Mouse (Mus musculus) cerebellum, adult 11 months (tissue): ENCODE measurements around the gene Gm5751.
"Not testable (repeated sequence)": the region's sequence is repeated elsewhere in the genome, so short reads cannot be mapped to it uniquely, and the experiment has no call there.

Experiments used
- DNase-seq: peaks from one replicate; pipeline ENCODE4 v3.0.0; 2022

Gm5751 gene

DNA sequence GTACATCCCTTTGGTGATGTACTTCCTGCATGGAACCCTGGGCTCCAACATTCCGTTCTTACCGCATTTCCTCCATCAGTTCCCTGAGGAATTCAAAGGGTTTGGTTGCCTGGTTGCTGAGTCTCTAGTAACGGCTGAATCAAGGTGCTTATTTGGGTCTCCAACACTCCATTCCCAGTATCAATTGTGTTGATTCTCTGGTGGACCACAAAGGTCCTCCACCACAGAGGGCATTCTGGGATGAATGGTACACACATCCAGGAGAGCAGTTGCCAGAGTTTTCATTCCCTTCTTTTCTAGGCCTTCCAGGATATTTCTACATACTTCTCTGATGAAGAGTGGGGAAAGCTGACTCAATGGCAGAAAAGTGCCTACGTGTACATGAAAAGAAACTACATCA lies at the start of gene Gm5751:
Gm5751 (plus strand) TSS at position 301 of the 400 bp plus-strand sequence.
- DNase-seq: not testable (repeated sequence)

DNA sequence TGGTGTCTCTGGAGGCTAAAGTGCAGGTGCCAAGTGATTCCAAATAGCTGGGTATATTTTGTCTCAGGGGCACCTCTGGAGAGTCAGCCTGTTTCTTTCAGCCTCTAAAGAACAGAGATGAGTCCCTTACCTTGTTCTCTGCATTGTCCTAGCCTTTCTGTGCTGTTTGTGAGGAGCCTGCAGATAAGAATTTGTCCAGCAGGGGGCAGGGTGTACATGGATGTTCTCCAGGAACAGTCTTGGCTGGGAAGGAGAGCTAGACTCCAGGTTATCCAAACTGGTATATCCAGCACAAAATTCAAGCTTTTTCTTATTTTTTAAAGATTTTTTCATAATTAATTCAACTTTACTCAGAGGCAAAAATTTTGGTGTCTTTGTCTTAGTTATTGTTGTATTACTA lies 42.0 kb upstream of the Gm5751 start:
- peak; percentile 21 for DNase-seq

DNA sequence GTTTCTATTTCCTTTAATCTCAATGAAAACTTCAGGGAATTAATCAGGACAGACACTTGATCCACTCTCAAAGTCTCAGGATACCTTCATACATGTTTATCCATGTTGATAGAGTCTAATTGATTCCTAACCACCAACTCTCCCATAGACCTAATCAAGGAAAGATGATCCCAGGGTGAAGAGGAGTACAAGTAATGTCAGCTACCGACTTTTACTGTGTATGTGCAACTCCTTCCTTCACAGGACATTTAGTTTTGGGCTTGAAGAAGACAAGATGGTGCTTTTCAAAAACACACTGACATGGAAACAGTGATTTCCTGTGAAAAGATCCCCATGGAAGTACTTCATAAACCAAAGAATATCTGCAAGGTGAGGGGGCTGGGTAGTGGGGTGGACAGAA lies 30.4 kb upstream of the Gm5751 start, which contains the start of gene Gm6592:
Gm6592 (plus strand) TSS at position 301 of the 400 bp plus-strand sequence.
- no peak for DNase-seq

DNA sequence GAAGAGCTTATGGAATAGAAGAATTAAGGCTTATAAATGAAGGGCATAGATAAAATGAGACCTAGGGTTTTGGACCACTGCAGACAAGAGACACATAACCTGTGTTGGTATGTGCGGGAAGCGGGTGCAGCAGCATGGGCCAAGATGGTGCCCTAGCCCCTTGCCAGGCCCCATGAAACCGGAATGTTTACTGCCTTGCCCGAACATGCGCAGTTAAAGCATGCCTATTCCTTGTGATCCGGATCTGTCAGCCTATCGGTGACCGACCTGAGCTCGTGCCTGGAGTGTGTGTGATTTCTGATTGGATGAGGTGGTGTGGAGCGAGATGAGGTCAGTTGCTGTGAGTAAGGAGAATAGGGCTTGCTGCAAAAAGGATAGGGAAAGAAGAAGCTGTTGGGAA lies 21.6 kb upstream of the Gm5751 start:
- DNase-seq: no peak

DNA sequence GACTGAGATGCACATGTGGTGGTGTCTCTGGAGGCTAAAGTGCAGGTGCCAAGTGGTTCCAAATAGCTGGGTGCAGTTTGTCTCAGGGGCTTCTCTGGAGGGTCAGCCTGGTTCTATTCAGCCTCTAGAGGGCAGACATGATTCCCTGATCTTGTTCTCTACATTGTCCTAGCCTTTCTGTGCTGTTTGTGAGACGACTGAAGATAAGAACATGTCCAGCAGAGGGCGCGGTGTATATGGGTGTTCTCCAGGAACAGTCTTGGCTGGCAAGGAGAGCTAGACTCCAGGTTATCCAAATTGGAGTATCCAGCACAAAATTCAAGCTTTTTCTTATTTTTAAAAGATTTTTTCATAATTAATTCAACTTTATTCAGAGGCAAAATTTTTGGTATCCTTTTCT lies 9.7 kb upstream of the Gm5751 start:
- peak; percentile 24 for DNase-seq

DNA sequence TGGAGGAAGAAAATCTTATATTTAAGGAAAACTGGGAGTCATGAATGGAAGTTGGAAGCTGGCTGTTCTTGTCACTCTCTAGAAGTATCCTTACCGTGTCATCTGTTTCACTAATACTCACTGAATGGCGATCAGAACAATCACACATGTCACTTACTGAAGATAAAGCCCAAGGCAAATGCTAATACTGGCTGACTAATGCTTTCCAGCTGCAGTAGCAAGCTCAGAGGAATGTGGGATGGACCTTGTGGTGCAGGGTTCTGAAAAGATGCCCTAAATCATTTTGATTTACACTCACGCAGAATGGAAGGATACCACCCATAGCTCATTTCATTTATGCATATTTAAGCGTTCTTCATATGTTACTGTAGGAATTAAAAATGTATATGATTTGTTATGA lies 10.3 kb downstream of the Gm5751 start:
- DNase-seq: no peak

DNA sequence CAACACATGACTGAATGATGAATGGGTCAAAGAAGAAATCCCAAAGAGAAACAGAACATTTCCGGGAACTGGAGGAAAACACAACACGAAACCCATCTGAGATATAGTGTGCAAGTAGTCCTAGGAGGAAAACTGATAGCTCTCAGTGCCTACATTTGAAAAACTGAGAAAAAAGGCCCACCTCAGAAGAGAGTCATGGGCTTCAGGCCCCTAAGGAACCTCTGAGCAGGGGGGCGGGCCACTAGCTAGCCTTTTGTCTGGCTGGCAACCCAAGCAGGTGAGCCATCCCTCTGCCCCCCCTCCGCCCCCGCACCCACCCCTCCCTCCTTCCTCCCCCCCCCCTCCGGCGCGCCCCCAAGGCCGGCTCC lies 17.9 kb downstream of the Gm5751 start:
- peak; percentile 34 for DNase-seq

DNA sequence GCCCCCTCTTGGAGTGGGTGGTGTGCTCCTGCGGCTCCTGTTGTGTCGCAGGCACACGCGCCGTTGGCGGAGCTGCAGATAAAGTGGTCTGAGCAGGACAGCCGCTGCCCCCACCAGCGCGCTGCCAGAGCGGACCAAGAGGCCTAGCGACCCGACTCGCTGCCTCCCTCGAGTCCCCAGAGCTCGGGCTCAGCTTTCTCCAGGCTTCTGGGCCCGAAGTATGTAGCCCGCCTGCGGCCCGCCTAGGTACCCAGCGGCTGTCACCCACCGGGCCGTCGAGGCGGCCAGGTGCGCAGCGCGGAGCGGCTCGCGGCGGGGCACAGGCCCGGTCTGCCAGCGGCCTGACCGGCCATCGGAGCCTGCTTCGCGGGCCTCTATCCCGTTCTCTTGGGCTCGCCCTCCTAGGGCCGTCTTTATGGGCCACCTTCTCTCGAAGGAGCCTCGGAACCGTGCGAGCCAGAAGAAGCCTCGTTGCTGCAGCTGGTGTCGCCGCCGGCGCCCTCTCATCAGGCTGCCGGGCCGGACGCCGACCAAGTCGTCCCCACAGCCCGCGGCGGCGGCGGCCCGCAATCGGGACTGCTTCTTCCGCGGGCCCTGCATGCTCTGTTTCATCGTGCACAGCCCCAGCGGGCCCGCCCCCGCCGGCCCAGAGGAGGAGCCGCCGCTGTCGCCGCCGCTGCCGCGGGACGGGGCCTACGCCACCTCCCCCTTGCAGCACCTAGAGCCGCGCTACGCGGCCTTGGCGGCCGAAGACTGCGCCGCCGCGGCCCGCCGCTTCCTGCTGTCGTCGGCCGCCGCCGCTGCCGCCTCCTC lies 18.5 kb downstream of the Gm5751 start, which contains the start of gene B630019K06Rik:
B630019K06Rik (plus strand) TSS at position 40 of the 813 bp plus-strand sequence.
- peak; percentile 36 for DNase-seq

DNA sequence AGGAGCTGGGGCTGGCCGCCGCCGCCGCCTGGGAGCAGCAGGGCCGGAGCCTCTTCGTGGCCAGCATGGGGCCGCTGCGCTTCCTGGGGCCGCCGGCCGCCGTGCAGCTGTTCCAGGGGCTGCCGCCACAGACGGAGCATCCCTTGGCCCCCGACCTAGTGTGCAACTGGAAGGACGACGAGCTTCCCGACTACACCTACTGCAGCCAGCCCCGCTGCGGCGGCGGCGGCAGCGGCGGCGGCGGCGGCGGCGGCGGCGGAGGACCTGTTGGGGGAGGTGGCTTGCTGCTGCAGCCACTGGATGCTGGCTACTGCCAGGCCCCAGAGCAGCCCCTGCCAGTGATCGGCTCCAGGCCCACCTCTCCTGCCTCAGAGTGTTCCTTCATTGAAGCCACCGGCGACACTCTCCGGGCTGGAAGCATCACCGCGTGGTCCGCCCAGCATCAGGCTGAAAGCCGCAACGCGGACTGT lies 19.2 kb downstream of the Gm5751 start:
- peak; percentile 13 for DNase-seq

DNA sequence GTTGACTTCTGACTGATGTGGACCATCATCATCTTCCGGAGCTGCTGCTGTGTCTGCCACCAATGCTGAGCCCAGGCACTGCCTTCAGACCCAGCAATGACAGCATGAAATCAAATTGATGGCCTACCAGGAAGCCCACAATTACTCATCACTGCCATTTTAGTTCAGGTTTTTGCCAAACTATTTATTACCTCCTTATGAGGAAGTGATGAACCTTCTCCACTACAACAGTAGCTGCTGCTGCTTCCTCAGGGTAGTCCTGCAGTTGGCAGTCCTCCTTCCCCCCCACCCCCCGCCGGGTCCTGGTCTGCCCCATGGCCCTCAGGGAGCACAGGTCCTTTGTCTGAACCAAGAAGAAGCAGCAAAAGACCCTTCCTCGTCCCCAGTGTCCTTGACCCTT lies 26.8 kb downstream of the Gm5751 start:
- DNase-seq: no peak

DNA sequence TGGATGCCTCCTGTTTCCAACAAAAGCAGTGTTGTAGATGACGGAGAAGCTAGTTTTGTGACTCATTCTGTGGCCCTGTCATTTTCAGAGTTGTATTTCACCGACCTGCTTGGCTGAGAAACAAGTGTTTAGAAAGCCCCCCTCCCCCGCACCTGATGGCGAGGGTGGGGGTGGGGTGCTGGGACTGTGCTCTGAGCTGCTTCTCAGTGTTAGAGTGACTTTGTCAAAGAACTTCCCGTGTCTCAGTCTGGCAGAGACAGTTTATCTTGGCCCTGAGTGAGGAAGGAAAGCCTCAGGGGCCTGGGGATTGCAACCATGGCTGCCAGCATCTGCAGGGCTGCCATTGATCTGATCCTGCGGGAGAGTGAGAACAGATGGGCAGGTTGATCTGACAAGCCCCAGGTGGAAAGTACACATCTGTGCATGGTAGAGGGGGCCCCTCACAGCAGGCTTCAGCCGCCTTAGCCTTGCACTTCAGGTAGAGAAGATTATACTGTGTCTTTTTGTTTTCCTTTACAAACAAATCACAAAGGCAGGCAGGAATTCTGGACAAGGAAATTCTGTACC lies 27.9 kb downstream of the Gm5751 start:
- DNase-seq: no peak

DNA sequence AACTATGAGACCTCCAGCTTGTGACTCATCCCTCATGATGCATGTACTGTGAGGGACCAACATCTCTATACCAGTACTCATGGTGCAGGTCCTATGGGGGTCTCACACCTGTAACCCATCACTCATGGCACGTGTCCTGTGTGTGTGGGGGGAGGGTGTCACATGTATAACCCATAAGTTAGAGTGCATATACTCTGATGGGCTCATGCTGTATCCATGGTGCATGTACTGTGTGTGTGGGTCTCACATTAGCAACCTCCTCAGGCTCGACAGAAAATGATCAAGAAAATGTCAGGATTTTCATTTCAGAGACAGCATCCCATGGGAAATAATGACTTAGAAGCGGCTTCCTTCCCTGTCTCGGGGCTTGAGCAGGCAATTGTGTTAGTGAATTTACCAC lies 47.0 kb downstream of the Gm5751 start:
- DNase-seq: no peak

DNA sequence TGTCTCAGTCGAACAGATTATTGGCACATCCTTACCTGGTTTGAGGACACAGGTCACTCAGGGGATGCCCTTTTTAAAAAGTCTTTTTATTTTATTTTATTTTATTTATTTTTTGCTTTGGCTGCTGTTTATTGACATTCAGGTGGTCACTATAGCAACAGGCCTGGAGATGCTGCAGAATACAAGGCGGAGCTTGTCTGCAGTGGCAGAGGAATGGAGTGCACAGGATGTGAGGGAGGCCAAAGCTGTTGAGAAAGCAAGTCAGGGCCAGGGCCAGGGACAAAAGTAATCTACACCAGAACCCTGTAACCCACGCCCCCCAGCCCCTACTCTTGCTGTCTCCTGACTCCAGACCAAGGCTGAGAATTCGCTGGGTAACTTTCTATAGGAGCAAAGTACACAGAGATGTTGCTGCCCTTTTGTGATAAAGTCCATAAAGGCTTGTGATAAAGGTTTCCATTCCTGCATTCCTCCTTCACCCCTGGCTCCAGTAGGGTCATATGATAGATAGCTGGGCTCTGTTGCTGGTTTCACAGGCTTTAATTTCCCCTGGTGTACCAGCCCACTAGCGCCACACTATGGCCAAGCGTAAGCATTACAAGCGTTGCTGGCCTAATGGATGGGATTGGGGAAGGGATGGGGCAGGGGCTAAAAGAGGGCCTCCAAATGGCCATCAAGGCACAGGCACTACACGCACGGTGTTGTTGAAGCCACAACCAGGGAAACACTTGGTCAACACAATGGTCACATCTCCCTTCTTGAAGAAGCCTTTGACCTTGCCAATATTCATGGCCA lies 48.0 kb downstream of the Gm5751 start:
- DNase-seq: no peak

DNA sequence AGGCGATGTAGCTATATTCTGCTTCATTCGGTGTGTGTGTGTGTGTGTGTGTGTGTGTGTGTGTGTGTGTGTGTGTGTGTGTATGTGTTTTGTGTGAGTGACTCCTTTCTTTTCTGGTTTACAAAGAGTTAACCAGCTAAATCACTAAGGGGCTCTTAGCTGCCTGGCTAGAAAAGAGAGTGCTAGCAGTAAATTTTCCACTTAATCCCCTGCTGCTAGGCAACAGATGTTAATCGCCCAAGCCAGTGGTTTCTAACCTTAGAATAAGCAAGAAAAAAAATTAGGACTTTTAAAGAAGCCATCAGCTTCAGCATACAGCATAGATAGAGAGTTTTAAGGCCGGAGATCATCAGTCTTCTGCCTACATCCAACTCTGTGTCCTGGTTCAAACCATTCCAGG lies 53.3 kb downstream of the Gm5751 start:
- no peak for DNase-seq
